Mouse (Mus musculus) heart, postnatal 0 days (tissue): Measurements from ENCODE around the gene B9d2. TPM values are rescaled to one million over a fixed set of nuclear protein-coding genes. Genes with fewer than 3 reads are reported as not detected.

Experiments used
- ATAC-seq: fragments of 200-750 bp; cut with Nextera tagmentation; 2 replicates; pipeline ENCODE4 v1.8.0; 2017; ENCODE audit warnings: low read depth, moderate number of reproducible peaks, moderate library complexity; ENCODE audit not compliant: insufficient read depth
- DNase-seq: peaks from one replicate; pipeline ENCODE4 v3.0.0-alpha.2; 2016; ENCODE audit warnings: low spot score
- H3K27ac ChIP-seq: fragments of 300-500 bp; sonication (generic); 2 replicates; pipeline ENCODE4 v1.5.1; 2014; ENCODE audit warnings: low read depth, mild to moderate bottlenecking
- H3K27me3 ChIP-seq: fragments of 300-500 bp; sonication (generic); 2 replicates; pipeline ENCODE4 v1.6.1; 2014; ENCODE audit warnings: low read length, mixed read lengths; ENCODE audit not compliant: control insufficient read depth, insufficient read depth
- H3K36me3 ChIP-seq: fragments of 300-500 bp; sonication (generic); replicated peaks from 2 replicates; pipeline ENCODE4 v1.6.1; 2014; ENCODE audit warnings: low read length, mixed read lengths; ENCODE audit not compliant: control insufficient read depth, insufficient read depth
- H3K4me1 ChIP-seq: fragments of 300-500 bp; sonication (generic); 2 replicates; pipeline ENCODE4 v1.6.1; 2014; ENCODE audit warnings: antibody characterized with exemption; ENCODE audit not compliant: control insufficient read depth, insufficient read depth
- H3K4me2 ChIP-seq: fragments of 300-500 bp; sonication (generic); 2 replicates; pipeline ENCODE4 v1.6.1; 2014; ENCODE audit warnings: low read depth, mild to moderate bottlenecking, low read length, moderate library complexity
- H3K4me3 ChIP-seq: fragments of 300-500 bp; sonication (generic); 2 replicates; pipeline ENCODE4 v1.5.1; 2014; ENCODE audit warnings: low read depth, low read length
- H3K9ac ChIP-seq: fragments of 300-500 bp; sonication (generic); replicated peaks from 2 replicates; pipeline ENCODE4 v1.6.1; 2014; ENCODE audit warnings: low read depth, low read length, mixed read lengths
- H3K9me3 ChIP-seq: fragments of 300-500 bp; sonication (generic); replicated peaks from 2 replicates; pipeline ENCODE4 v1.6.1; 2016; ENCODE audit warnings: low read length; ENCODE audit not compliant: control insufficient read depth
- CTCF ChIP-seq: IDR thresholded peaks from 2 replicates; pipeline ENCODE4 v1.5.1; 2016; ENCODE audit warnings: antibody characterized with exemption, control low read depth, low read depth
- EP300 ChIP-seq: IDR thresholded peaks from 2 replicates; pipeline ENCODE4 v1.6.1; 2016; ENCODE audit warnings: antibody characterized with exemption, low read depth
- WGBS: fragments of 180-500 bp; shearing (Covaris S2); extraction: QIAGEN DNeasy Blood & Tissue Kit; methylation state at CpG from one replicate; pipeline ENCODE4 v1.1.7; 2014; 5-methylcytosine and 5-hydroxymethylcytosine counted together
- polyA plus RNA-seq: library from polyadenylated mRNA; unstranded; fragments of >200 nt; fragmentation: Nextera tagmentation; extraction: Ambion mirVana; gene quantifications from 2 replicates; pipeline ENCODE4 v1.2.1, GENCODE M21; 2015
- total RNA-seq: library from RNA; depleted of rRNA; stranded (reverse); fragments of >200 nt; gene quantifications from 2 replicates; pipeline ENCODE4 v1.2.3, GENCODE M21; 2014; ENCODE audit warnings: low replicate concordance

B9d2 gene
- total and polyA plus RNA-seq, 2 experiments from 2014 or later: 5.0 to 26.5 TPM

DNA sequence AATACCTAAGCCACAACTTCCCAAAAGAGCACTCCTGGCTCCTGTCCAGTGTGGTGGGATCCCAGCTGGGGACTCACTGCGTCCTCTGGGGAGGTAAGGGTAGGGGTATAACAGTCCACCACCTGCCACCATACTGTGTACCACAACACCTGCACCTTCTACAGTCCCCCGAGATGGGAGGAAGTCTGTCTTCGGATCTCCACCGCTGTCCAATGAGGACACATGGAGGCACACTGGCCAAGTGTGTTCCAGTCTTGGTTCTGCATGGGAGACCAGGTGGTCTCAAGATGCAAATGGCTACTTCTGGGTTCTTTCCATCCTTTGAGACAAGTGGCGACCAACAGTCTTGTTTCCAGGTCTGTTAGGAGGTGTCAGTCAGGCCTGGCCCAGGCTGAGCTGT, 30.6 kb downstream of the B9d2 start:
- ATAC-seq (no peak), DNase-seq (no peak)
- H3K4me3 ChIP-seq: no peak overlapping the region
- peaks cover 46% of the 10 kb centered on the region for H3K36me3 ChIP-seq
- peak overlapping the region; percentile 81 for H3K27ac ChIP-seq
- no peak overlapping the region for H3K9ac ChIP-seq
- 51% methylated on average over 5 of the region's 5 CpGs for WGBS
- H3K9me3 ChIP-seq: no peaks in the 10 kb centered on the region
- no peak overlapping the region for H3K4me2 ChIP-seq
- H3K27me3 ChIP-seq: no peaks in the 10 kb centered on the region
- TF ChIP-seq EP300: no peak
- TF ChIP-seq CTCF: no peak
- H3K4me1 ChIP-seq: peaks cover 39% of the 10 kb centered on the region

DNA sequence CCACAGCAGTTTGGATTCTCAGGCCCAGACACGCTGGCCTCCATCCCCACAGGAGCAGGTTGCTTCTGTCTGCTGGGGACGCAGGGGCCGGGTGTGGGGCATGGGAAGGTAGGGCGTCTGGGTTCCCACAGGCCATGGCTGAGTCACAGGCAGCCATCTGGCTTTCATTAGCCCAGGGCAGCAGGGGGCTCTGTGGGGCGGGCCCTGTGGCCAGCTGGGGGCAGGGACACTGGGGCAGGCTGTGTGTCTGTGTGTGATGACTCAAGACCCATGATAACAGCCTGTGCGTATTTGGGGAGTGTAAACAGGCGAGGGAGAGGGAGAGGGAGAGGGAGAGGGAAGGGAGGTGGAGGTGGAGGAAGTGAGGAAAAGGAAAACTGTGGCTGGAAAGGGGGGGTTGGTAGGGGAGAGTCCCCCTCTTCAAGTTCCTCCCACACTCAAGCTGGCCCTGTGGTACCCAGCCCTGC, 31.2 kb downstream of the B9d2 start:
- no peak for TF ChIP-seq EP300
- no peak for TF ChIP-seq CTCF
- H3K9me3 ChIP-seq: no peaks in the 10 kb centered on the region
- H3K4me2 ChIP-seq: no peak overlapping the region
- peak; percentile 67 for DNase-seq
- WGBS: 29% methylated on average over 7 of the region's 7 CpGs
- H3K27ac ChIP-seq: peak overlapping the region; percentile 81
- ATAC-seq: peak; percentile 46
- peaks cover 36% of the 10 kb centered on the region for H3K4me1 ChIP-seq
- no peaks in the 10 kb centered on the region for H3K27me3 ChIP-seq
- peaks cover 46% of the 10 kb centered on the region for H3K36me3 ChIP-seq
- H3K4me3 ChIP-seq: no peak overlapping the region
- no peak overlapping the region for H3K9ac ChIP-seq

DNA sequence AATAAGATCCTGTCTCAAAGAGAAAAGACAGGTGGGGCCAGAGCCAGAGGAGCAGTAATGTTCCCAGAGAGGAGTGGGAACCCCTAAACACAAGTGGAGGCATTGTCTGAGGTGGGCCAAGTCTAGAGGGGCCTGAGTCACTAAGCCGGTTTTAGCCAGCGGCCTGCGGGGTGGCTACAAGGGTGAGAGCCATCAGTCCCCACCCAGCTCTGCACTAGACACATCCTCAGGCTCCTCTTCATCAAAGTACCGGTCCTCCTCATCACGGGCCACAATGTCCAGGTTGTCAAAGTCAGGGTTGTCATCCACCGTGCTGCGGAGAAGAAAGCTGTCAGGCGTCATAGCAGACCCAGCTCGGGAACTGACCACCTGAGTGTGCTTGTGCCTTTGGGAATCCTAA, 32.2 kb downstream of the B9d2 start:
- H3K9ac ChIP-seq: no peak overlapping the region
- TF ChIP-seq EP300 (no peak), CTCF (no peak)
- ATAC-seq (no peak), DNase-seq (no peak)
- H3K27ac ChIP-seq: no peak overlapping the region
- peaks cover 46% of the 10 kb centered on the region for H3K36me3 ChIP-seq
- no peak overlapping the region for H3K4me3 ChIP-seq
- H3K4me1 ChIP-seq: peaks cover 31% of the 10 kb centered on the region
- no peak overlapping the region for H3K4me2 ChIP-seq
- no peaks in the 10 kb centered on the region for H3K27me3 ChIP-seq
- no peaks in the 10 kb centered on the region for H3K9me3 ChIP-seq
- 76% methylated on average over 9 of the region's 9 CpGs for WGBS

DNA sequence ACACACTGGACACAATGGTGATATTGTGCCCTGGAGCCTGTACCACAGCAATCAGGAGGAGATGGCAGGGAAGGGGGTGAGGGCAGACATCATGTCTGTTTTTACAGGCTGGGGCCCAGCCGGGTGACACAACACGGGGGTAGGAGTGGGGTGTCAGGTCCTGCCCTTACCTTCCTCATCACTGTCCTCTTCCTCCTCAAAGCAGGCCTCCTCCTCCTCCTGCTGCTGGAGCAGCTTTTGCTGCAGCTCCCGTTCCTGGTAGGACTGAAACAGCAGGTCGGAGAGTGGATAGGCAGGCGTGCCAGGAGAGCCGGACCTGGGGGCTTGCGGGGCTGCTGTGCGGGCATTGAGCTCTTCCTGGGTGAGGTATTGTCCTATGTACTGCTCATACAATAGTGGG, 34.0 kb downstream of the B9d2 start:
- TF ChIP-seq CTCF (no peak), EP300 (no peak)
- Histone ChIP-seq H3K36me3 (peaks cover 46% of the 10 kb centered on the region), H3K27ac (no peak overlapping the region), H3K4me3 (no peak overlapping the region), H3K27me3 (no peaks in the 10 kb centered on the region), H3K9me3 (no peaks in the 10 kb centered on the region), H3K4me2 (no peak overlapping the region), H3K4me1 (peaks cover 42% of the 10 kb centered on the region), H3K9ac (no peak overlapping the region)
- 82% methylated on average over 8 of the region's 8 CpGs for WGBS
- ATAC-seq: no peak
- DNase-seq: no peak

DNA sequence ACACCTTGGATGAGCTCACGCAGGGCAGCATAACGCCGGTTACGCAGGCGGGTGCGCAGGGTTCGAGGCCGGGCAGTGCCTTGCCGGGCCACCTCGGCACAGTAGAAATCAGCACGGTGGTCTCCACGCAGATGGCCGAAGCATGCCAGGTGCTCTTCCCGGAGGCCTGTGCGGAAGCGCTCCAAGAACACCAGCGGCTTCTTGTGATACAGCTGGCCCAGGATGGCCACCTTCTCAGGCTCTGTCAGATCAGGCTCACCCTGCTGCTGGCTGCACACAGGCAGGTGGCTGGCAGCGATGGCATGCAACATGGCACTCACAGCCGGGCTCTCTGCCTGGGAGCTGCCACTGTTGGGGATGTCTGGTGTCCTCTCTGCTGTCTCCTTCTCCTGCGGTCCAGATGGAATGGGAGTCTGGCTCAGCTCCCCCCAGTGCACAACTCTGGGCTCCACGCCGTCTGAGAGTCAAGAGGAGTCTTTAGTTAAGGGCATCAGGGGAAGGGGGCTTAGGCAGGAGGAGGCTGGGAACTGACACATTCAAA, 35.2 kb downstream of the B9d2 start:
- peaks cover 32% of the 10 kb centered on the region for H3K4me1 ChIP-seq
- H3K9me3 ChIP-seq: no peaks in the 10 kb centered on the region
- ATAC-seq (no peak), DNase-seq (no peak)
- 92% methylated on average over 21 of the region's 22 CpGs for WGBS
- H3K9ac ChIP-seq: no peak overlapping the region
- H3K36me3 ChIP-seq: peaks cover 52% of the 10 kb centered on the region
- no peak overlapping the region for H3K4me3 ChIP-seq
- H3K4me2 ChIP-seq: no peak overlapping the region
- H3K27ac ChIP-seq: no peak overlapping the region
- no peaks in the 10 kb centered on the region for H3K27me3 ChIP-seq
- TF ChIP-seq EP300: no peak
- TF ChIP-seq CTCF: no peak

DNA sequence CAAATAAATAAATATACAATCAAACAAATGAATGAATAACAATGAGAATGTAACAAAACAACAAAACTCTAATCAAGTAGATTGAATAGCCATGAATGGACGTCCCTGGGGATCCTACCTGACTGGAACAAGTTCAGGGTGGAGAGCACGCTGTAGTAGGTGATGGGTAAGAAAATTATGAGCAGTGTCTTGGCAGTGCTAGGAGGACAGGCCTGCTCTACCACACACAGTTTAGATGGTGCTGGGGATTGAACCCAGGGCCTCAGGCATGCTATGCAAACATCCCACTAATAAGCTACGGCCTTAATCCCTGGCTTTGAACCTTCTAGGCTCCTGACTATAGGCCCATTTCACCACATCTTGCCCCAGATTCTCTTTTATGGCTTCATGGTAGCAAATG, 36.9 kb downstream of the B9d2 start:
- Histone ChIP-seq H3K9ac (no peak overlapping the region), H3K27ac (no peak overlapping the region), H3K27me3 (no peaks in the 10 kb centered on the region), H3K9me3 (no peaks in the 10 kb centered on the region), H3K4me3 (no peak overlapping the region), H3K4me1 (peaks cover 18% of the 10 kb centered on the region), H3K36me3 (peaks cover 57% of the 10 kb centered on the region), H3K4me2 (no peak overlapping the region; the same call in 1 of the 2 replicates)
- 82% methylated on average over 3 of the region's 3 CpGs for WGBS
- no peak for TF ChIP-seq CTCF
- TF ChIP-seq EP300: no peak
- no peak for ATAC-seq
- DNase-seq: no peak
